Mouse (Mus musculus) inflammation-experienced regulatory T-cells, adult 6 months (primary cell): ENCODE data around the gene Aven. TPM values are rescaled to one million over a fixed set of nuclear protein-coding genes. Genes with fewer than 3 reads are reported as not detected.
"Not testable (repeated sequence)": the region's sequence is repeated elsewhere in the genome, so short reads cannot be mapped to it uniquely, and the experiment has no call there.

Experiments
- ATAC-seq: one replicate; pipeline ENCODE4 v1.8.0; 2017
- polyA plus RNA-seq, 3 experiments: library from polyadenylated mRNA; unstranded; fragments of 100-300 nt; shearing (Covaris generic); gene quantifications; one replicate each; pipeline ENCODE4 v1.2.1; 2017

Aven gene
- polyA plus RNA-seq: 10 to 100 TPM in 2 of 3 experiments, 1 to 10 TPM in 1; 7.2 to 22.2 (median 12.3) TPM

GRCm38 (mm10) chr2:112492856-112493538 is at the start of gene Aven:
Gene Aven, plus strand, starts transcription at chr2:112492964.
- peak; percentile 69 for ATAC-seq

DNA sequence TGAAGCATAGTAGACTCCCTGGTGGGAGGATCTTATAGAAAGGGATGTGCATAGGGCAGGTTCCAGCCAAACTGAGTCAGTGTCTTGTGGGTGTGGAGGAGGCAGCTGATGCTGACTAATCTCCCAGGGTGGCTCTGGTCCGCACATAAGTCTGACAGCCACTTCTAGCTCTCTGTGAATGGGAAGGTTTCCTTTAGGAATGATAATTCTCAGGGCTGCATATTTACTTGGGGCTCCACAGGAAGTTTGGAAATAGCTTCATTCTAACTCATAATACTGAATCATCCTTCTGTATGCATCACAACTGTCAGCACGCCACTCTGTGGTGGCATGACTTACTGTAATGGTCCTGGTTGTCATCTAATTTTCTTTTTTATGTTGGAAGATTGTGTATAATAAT is 49.3 kb upstream of the Aven start:
- no peak for ATAC-seq

DNA sequence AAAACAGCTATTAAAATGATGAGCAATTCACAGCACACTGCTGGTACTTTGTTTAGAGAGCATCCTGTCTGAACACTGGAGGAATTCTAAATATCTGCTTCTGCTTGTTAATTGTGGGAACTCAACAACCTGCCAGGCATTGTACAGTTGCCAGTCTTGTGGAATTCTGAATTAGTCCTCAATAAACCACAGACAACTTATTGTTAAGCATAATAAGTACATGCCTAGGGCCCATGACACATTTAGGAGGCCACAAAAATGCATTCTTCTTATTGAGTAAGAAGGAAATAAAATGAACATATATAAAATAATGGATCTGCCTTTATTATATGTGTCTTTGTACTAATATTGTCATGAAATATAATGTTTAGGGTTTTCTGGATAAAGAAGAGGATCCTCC is 47.3 kb upstream of the Aven start:
- no peak for ATAC-seq

- not testable (repeated sequence) for ATAC-seq
Observed at GRCm38 (mm10) chr2:112448046-112448445, 44.7 kb upstream of the Aven start.

GRCm38 (mm10) chr2:112448510-112449059 is 44.2 kb upstream of the Aven start:
- ATAC-seq: no peak

- peak; percentile 64 for ATAC-seq
Observed at GRCm38 (mm10) chr2:112449597-112450296, 43.0 kb upstream of the Aven start.

DNA sequence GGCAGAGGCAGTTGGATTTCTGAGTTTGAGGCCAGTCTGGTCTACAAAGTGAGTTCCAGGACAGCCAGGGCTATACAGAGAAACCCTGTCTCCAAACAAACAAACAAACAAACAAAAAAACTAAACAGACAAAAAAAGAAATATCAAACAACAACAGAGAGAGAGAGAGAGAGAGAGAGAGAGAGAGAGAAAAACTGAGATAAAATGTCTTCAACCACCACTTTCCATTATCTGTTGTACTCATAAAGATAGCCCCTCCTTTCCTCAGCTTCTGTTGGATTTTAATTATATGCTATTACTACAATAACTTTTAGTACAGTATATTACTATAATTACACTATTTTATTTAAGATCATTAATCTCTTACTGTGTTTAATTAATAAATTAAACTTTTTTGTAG is 40.3 kb upstream of the Aven start:
- not testable (repeated sequence) for ATAC-seq

DNA sequence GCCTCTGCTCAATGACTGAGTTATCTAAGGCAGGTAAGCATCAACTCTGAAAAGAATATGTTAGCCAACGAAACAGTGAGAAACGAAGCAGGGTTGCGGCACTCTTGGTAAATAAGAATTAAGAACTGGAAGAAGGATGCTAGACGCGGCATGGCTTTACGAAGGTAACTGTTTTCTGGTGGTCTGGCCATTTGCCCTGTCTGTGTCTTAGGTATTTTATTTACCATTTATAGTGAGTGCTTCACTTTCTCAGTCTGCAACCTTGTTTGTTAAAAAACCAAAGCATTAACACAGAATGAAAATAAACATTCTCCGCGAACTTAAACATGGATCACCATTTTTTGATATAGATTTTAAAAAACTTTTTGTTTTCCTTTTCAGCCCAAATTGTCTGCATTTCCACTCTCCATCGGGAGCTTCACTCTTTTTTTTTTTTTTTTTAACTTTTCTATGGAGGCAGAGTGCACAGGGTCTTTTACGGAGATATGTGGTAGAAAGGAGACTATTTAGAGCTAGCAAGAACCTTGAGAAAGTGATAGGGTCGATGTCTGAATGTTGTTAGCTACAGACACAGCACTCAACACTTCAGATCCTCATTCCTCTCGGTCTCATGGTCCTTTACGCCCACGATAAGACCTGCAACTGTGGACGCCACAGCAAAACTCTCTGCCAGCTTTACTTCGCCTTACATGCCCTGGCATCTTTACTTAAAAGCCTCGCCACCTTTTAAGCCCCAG is 38.5 kb upstream of the Aven start:
- no peak for ATAC-seq

DNA sequence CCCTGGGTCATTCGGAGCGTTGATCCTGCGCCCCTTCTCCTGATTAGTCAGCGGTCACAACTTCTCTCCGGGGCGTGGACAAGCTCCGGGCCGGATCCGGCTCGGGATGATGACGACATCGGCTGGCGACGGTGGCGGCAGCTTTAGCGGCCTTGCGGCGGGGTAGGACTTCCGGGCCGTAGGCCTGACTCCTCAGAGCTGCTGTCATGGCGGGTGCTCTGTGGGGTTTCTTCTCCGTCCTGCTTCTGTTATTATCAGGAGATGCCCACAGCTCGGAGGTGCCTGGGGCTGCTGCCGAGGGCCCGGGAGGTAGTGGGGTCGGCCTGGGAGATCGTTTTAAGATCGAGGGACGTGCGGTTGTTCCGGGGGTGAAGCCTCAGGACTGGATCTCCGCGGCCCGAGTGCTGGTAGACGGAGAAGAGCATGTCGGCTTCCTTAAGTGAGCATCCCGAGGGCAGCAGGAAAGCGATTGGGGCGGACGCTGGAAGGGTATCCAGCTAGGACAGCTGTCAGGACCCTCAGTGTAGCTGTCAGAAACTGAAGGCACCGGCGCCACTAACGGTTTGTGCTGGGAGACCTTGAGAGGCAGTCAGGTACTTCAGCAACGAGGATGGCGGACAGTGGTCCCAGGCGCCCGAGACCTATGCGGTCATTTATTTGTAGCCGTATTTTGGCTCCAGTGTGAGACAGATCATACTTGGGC is 37.8 kb upstream of the Aven start, which contains the start of gene Emc7:
Gene Emc7, plus strand, starts transcription at position 136 of the 703 bp plus-strand sequence.
- ATAC-seq: peak; percentile 96

DNA sequence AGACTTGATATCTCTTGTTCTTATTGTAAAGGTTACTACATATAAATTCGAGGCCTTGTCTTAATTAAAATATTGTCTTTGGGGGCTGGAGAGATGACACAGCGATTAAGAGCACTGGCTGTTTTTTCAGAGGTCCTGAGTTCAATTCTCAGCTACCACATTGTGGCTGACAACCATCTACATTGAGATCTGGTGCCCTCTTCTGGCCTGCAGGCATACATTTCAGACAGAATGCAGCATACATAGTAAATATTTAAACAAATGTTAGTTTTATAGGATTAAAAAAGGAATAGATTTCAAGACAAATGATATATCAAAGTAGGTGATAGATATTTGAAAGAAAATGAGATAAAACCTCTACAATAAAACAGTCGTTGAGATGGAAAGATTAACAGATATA is 32.2 kb upstream of the Aven start:
- no peak for ATAC-seq

DNA sequence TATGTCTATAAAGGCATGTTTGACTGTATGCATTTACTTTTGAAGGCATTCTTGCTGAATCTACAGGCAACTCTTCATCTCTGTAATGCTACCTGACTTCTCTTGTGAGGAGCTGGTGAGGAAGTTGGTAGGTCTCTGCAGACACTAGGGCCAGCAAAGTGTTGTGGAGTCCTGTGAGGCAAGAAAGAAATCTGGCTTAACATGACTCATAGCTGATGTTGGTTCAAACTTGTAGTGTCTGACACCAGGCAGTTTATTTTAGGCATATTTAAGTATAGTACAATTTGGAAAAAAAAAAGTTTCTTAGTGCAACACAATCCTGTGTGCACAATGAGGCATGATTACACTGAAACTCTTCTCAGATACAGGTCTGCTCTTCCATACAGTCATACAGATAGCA is 23.2 kb upstream of the Aven start:
- ATAC-seq: no peak

- ATAC-seq: no peak
Observed at GRCm38 (mm10) chr2:112470961-112471381, 21.8 kb upstream of the Aven start.

- no peak for ATAC-seq
Observed at GRCm38 (mm10) chr2:112472076-112472475, 20.7 kb upstream of the Aven start.

- no peak for ATAC-seq
Observed at GRCm38 (mm10) chr2:112474997-112475724, 17.6 kb upstream of the Aven start.

DNA sequence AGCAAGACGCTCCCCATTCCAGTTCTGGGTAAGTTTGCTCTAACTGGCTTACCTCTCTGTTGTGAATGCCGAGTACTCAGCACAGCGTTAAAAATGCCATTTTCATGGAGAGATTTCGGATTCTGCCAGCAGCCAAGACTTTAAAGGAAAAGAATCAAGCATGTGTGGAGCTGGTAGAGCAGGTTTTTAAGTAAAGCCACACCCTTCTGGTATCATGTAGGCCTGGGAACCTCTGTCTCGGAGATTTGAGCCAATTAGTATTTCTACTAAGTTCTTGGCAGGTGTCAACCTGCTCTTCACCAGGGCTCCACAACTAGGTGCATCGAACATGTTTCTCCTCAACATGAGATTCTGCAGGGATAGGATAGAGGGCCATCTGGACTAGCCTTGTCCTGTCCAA is 16.2 kb upstream of the Aven start:
- ATAC-seq: no peak

DNA sequence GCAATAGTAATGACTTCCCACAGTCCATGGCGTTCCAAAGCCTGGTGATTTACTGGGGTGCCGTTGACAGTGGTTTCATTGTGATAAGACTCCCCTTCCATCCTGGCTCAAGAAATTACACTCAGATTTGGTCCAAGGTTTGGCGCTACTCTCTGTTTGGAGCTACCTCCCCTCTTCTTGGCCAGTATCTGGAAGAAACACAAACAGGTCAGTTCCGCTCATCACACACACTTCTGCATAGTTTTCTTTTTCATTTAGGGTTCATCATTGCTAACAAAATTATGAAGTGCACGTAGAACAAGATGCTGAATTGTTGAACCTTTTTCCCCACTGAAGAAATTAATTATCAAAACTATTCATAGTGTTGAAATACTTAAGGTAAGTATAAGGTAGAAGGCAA is 12.1 kb upstream of the Aven start, which contains the start of gene Chrm5:
Gene Chrm5, minus strand, starts transcription at position 101 of the 400 bp plus-strand sequence.
- no peak for ATAC-seq

GRCm38 (mm10) chr2:112481564-112481963 is 11.2 kb upstream of the Aven start:
- peak; percentile 78 for ATAC-seq

- ATAC-seq: no peak
Observed at GRCm38 (mm10) chr2:112482533-112483333, 10.0 kb upstream of the Aven start.

- no peak for ATAC-seq
Observed at GRCm38 (mm10) chr2:112483334-112483651, 9.5 kb upstream of the Aven start.

DNA sequence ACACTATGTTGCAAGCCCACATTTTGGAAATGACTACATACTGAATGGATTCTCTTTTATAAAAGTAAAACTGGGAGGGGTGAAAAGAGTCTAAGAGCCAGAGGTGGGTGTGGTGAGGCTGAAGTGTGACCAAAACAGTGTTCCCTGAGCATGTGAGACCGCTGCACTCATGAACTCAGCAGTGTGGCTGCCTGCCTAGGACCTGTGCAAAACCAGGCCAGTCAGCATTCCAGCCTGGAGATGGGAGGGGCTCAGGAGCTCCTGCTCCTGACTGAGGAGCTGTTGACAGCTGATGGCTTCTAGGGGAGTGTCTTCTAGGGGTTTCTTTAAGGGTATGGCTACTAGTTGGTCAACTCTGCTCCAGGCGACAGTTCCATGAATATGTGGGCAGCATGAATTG is 7.9 kb upstream of the Aven start:
- no peak for ATAC-seq
